Comparison of ENCODE assay signal across 8 mouse cellular contexts in genomic region chr7:68128271-68128674, GRCm38 (mm10).
DNase-seq lines count a peak whose midpoint lies in the region; ATAC-seq lines count a peak whose summit lies in the region.

No protein-coding gene starts in this region.

- no peak for ATAC-seq in embryonic facial prominence, embryonic 13.5 days (ENCODE audit: insufficient number of reproducible peaks, insufficient read depth, low FRiP score, low TSS enrichment, low read depth)
- no peak for ATAC-seq in kidney, embryonic 14.5 days (ENCODE audit: low FRiP score, low TSS enrichment)
- ATAC-seq in neural tube, embryonic 13.5 days (ENCODE audit: low read depth): peak; percentile 13; the same call in 1 of the 2 replicates

- H3K4me1 ChIP-seq in embryonic facial prominence, embryonic 13.5 days: peaks cover 52% of the 10 kb centered on the region
- peaks cover 40% of the 10 kb centered on the region for H3K4me1 ChIP-seq in kidney, embryonic 14.5 days (ENCODE audit: control insufficient read depth, insufficient read depth, low read length)
- peaks cover 62% of the 10 kb centered on the region for H3K4me1 ChIP-seq in neural tube, embryonic 13.5 days (replicated peaks)

- 11% methylated on average over 7 of the region's 7 CpGs for WGBS in embryonic facial prominence, embryonic 13.5 days
- 14% methylated on average over 7 of the region's 7 CpGs for WGBS in kidney, embryonic 14.5 days
- 3% methylated on average over 7 of the region's 7 CpGs for WGBS in neural tube, embryonic 13.5 days

- peak overlapping the region; percentile 71 for H3K9ac ChIP-seq in embryonic facial prominence, embryonic 13.5 days
- peak overlapping the region; percentile 62; the same call in 1 of the 2 replicates for H3K9ac ChIP-seq in kidney, embryonic 14.5 days (ENCODE audit: low read depth, low read length)
- peak overlapping the region; percentile 86 for H3K9ac ChIP-seq in neural tube, embryonic 13.5 days

- peak overlapping the region; percentile 96 for H3K27ac ChIP-seq in embryonic facial prominence, embryonic 13.5 days
- H3K27ac ChIP-seq in kidney, embryonic 14.5 days (ENCODE audit: low read depth, low read length): 0 out of 2 replicates have a peak overlapping the region, but pooled peaks have one; percentile 55
- H3K27ac ChIP-seq in neural tube, embryonic 13.5 days (replicated peaks): peak overlapping the region; percentile 98

- peak; percentile 43 for DNase-seq in embryo, embryonic 10.5 days (ENCODE audit: low spot score)
- DNase-seq in embryo, embryonic 11 days: no peak
- peak; percentile 49 for DNase-seq in 416B (ENCODE audit: low read depth)
- DNase-seq in urinary bladder, adult 18-20 months (ENCODE audit: low spot score in 2 of 2): no peak
- DNase-seq in gastrocnemius, postnatal 4 days (ENCODE audit: low spot score in 2 of 2): no peak

- peak overlapping the region; percentile 86 for H3K4me2 ChIP-seq in embryonic facial prominence, embryonic 13.5 days
- peak overlapping the region; percentile 93 for H3K4me2 ChIP-seq in kidney, embryonic 14.5 days (replicated peaks; ENCODE audit: low read depth, low read length)
- peak overlapping the region; percentile 86 for H3K4me2 ChIP-seq in neural tube, embryonic 13.5 days

- no peaks in the 10 kb centered on the region for H3K36me3 ChIP-seq in embryonic facial prominence, embryonic 13.5 days
- no peaks in the 10 kb centered on the region for H3K36me3 ChIP-seq in kidney, embryonic 14.5 days (ENCODE audit: control insufficient read depth, insufficient read depth, low read length)
- no peaks in the 10 kb centered on the region for H3K36me3 ChIP-seq in neural tube, embryonic 13.5 days

- H3K27me3 ChIP-seq in embryonic facial prominence, embryonic 13.5 days: no peaks in the 10 kb centered on the region
- H3K27me3 ChIP-seq in kidney, embryonic 14.5 days (ENCODE audit: control insufficient read depth, insufficient read depth, low read length): no peaks in the 10 kb centered on the region
- H3K27me3 ChIP-seq in neural tube, embryonic 13.5 days: no peaks in the 10 kb centered on the region

- H3K9me3 ChIP-seq in embryonic facial prominence, embryonic 13.5 days: no peaks in the 10 kb centered on the region
- H3K9me3 ChIP-seq in kidney, embryonic 14.5 days (ENCODE audit: control insufficient read depth, low read length): no peaks in the 10 kb centered on the region
- no peaks in the 10 kb centered on the region for H3K9me3 ChIP-seq in neural tube, embryonic 13.5 days

- peak overlapping the region; percentile 60 for H3K4me3 ChIP-seq in embryonic facial prominence, embryonic 13.5 days
- peak overlapping the region; percentile 70; the same call in 1 of the 2 replicates for H3K4me3 ChIP-seq in kidney, embryonic 14.5 days (ENCODE audit: low read length)
- H3K4me3 ChIP-seq in neural tube, embryonic 13.5 days: peak overlapping the region; percentile 53

Comparison
In these comparisons a context has a peak if more than half of its experiments do, and no peak if none do; other contexts are left out.
1. DNase-seq: peak in embryo, embryonic 10.5 days (single experiment) and 416B (single experiment); none in embryo, embryonic 11 days (single experiment), urinary bladder, adult 18-20 months (0 of 2) and gastrocnemius, postnatal 4 days (0 of 2).
2. Peak in every context shown above with its lines, with median percentiles within 50 percentile points of each other: H3K27ac ChIP-seq, H3K4me2 ChIP-seq, H3K4me3 ChIP-seq and H3K9ac ChIP-seq.